Mouse (Mus musculus) macrophage (primary cell): Measurements from ENCODE around the gene Atp5j. TPM values are rescaled to one million over a fixed set of nuclear protein-coding genes. Genes with fewer than 3 reads are reported as not detected.

ENCODE experiments used
- H3K27ac ChIP-seq: fragments of 350-480 bp; formaldehyde crosslinking; 2 replicates; pipeline ENCODE4 v1.9.0; 2021
- H3K36me3 ChIP-seq: fragments of 350-480 bp; formaldehyde crosslinking; 2 replicates; pipeline ENCODE4 v1.9.0; 2021; ENCODE audit errors: inconsistent target
- H3K4me3 ChIP-seq: fragments of 350-480 bp; formaldehyde crosslinking; 2 replicates; pipeline ENCODE4 v1.9.0; 2021; ENCODE audit errors: inconsistent target
- H3K79me2 ChIP-seq: fragments of 350-480 bp; formaldehyde crosslinking; 2 replicates; pipeline ENCODE4 v1.9.0; 2021; ENCODE audit errors: inconsistent target
- WGBS: methylation state at CpG from one replicate; pipeline ENCODE4 v1.1.7; 2026; ENCODE audit warnings: inconsistent platforms; ENCODE audit not compliant: missing documents; 5-methylcytosine and 5-hydroxymethylcytosine counted together
- polyA plus RNA-seq: library from polyadenylated mRNA; stranded (reverse); fragments of 250-400 nt; gene quantifications from 3 replicates; pipeline ENCODE4 v1.2.4, GENCODE M21; 2018; ENCODE audit warnings: inconsistent platforms

The Atp5j gene
- polyA plus RNA-seq, 1 experiment from 2014 or later: 170 TPM

DNA sequence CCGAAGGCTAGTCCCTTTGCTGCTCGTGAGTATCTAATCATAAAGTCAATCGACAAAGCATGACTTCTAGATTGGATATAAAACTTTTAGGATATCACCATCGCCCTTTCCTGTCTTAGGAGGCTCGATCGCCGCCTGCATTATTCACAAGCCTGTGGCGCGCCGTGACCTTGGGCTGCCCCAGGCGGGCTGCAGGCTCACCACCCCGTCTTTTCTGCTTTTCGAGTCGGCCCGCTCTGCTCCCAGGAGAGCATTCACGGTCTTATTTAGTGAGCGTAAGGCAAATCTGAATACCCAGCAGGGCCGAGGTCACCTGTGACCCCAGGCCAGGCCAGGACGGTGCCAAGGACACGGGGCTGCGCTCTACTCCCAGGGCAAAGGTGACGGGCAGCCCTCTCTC is 1.1 kb downstream of the Atp5j start:
- Histone ChIP-seq H3K79me2 (peaks cover 78% of the 10 kb centered on the region), H3K36me3 (peaks cover 19% of the 10 kb centered on the region), H3K27ac (peak overlapping the region; percentile 89), H3K4me3 (peak overlapping the region; percentile 86)
- WGBS: under 1% methylated on average over 22 of the region's 22 CpGs

DNA sequence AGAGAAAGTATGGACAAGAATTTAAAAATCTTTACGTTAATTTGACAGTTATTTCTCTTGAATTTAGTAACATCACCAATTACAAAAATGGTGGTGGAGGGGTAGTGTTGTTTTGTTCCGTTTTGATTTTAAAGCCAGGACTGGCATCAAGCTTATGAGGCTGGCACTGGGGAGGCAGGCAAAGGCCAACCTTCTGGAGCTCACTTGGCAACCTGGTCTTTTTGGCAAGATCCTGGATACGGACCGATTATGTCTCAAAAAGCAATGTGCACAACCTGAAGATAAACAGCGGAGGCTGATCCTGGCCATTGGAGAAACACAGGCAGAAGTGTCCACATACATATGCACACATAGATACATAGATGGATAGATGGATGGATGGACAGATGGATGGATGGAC is 2.7 kb downstream of the Atp5j start:
- Histone ChIP-seq H3K36me3 (peaks cover 35% of the 10 kb centered on the region), H3K79me2 (peaks cover 66% of the 10 kb centered on the region), H3K4me3 (no peak overlapping the region), H3K27ac (no peak overlapping the region)
- 100% methylated on average over 5 of the region's 5 CpGs for WGBS

DNA sequence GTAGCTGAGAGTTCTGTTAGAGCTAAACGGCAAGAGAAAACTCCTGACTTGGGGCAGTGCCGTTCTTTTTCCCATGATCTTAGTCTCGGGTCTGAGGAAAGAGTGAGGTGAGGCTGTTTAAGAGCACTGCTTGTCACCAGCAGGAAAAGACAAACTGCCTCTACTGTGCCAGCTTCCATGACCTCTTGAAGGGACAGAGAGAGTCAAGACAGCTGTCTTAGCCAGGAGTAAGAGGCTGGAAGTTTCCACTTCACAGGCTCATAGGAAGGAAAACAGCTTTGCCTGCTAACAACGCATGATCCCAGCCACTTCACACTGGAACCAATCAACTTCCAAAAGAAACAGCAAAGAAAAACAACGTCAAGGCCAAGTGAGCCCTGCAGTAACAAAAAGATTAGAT is 3.7 kb downstream of the Atp5j start:
- Histone ChIP-seq H3K4me3 (no peak overlapping the region), H3K79me2 (peaks cover 55% of the 10 kb centered on the region), H3K36me3 (peaks cover 45% of the 10 kb centered on the region), H3K27ac (no peak overlapping the region)
- WGBS: 91% methylated on average over 5 of the region's 5 CpGs

DNA sequence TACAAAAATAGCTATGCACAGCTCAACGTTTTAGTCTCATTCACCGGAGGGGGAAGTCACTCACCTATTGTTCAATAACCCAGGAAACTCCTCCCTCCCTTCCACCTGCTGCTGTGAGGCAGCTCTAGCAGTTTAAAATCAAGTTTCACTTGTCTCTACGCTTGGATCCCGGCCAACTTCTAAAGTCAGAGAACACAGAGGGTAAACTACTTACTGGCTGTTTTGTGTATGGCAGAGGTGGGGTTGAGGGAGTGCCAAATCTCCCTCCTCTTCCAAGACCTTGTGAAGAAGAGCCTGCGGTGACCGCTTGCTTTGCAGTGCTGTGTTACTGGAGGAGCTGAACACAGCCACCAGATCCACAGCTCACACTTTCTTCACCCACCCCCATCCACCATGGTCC is 10.4 kb downstream of the Atp5j start:
- no peak overlapping the region for H3K27ac ChIP-seq
- no peak overlapping the region for H3K4me3 ChIP-seq
- H3K79me2 ChIP-seq: no peaks in the 10 kb centered on the region
- 55% methylated on average over 6 of the region's 6 CpGs for WGBS
- peaks cover 39% of the 10 kb centered on the region for H3K36me3 ChIP-seq

DNA sequence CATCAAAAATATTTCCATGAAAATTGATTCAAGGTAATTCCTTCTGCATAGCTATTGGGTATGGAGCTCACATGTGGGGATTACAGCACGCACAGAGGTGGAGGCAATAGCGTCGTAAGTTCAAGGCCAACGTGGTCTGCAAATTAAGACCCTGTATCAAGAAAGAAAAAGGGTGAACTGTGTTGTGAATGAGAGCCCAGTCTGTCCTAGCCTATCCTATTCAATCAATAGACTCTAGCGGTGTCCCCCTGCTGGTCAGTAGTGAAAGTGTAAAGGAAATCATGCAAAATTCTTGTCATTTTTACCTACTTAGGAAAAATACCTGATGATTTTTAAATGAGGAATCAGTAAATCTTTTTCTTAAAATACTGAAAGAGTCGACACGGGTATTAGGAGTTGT is 18.0 kb downstream of the Atp5j start:
- WGBS: 43% methylated on average over 7 of the region's 7 CpGs
- H3K79me2 ChIP-seq: no peaks in the 10 kb centered on the region
- H3K27ac ChIP-seq: no peak overlapping the region
- no peaks in the 10 kb centered on the region for H3K36me3 ChIP-seq
- H3K4me3 ChIP-seq: no peak overlapping the region

DNA sequence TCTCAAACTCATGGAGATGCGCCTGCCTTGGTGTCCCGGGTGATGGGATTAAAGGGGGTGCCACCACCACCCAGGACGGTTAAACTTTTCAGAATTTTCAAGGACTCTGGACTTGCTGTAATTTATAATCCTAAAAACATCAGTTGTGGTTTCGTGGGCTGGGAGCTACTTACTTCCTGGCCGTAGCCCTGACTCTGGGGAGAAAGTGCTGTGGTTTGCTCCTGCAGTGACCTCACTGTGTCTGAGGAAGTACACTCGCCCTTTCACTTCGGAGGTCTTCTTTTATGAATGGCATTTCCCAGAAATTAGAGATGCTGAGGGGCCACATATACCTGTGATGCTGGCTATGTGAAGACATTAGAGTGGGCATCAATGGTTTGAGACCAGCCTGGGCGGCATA is 20.9 kb downstream of the Atp5j start:
- WGBS: 6% methylated on average over 8 of the region's 8 CpGs
- Histone ChIP-seq H3K36me3 (no peaks in the 10 kb centered on the region), H3K4me3 (peak overlapping the region; percentile 22), H3K27ac (0 out of 2 replicates have a peak overlapping the region, but pooled peaks have one; percentile 17), H3K79me2 (no peaks in the 10 kb centered on the region)

DNA sequence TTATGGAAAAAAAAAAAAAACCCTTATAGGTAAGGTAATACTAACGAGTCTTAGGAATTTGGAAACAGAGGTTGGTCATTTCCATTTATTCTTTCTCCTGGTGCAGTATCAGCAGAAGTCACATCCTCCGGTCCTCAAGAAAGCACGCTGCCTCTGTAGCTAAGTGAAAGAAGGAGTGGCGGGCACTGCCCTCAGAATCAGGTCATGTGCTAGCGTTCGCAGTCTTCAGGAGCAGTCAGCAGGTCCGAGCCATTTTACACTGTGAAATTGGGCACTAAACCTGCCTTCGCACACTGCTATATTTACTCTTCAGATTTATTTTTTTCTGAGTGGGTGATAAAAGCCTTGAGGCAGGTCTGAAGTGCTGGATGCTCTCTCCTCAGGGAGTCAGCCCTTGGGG is 21.6 kb downstream of the Atp5j start:
- WGBS: 60% methylated on average over 8 of the region's 8 CpGs
- H3K4me3 ChIP-seq: peak overlapping the region; percentile 22; the same call in 1 of the 2 replicates
- H3K36me3 ChIP-seq: no peaks in the 10 kb centered on the region

DNA sequence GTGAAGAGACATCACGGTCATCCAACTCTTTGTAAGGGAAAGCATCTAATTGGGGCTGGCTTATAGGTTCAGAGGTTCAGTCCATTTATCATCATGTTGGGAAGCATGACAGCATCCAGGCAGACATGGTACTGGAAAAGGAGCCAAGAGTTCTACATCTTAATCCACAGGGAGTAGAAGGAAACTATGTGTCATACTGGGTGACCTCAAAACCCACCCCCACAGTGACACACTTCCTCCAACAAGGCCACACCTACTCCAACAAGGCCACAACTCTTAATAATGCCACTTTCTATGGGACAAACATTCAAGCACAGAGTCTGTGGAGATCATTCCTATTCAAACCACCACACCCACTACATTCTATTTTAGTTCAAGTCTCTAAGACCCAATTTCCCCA is 25.2 kb downstream of the Atp5j start:
- H3K36me3 ChIP-seq: no peaks in the 10 kb centered on the region
- WGBS: 100% methylated on average over 1 of the region's 1 CpGs
- H3K79me2 ChIP-seq: no peaks in the 10 kb centered on the region
- H3K4me3 ChIP-seq: no peak overlapping the region
- no peak overlapping the region for H3K27ac ChIP-seq

More for the DNA sequence above, 21.6 kb downstream of the Atp5j start:
- Histone ChIP-seq H3K27ac (0 out of 2 replicates have a peak overlapping the region, but pooled peaks have one; percentile 17), H3K79me2 (no peaks in the 10 kb centered on the region)

DNA sequence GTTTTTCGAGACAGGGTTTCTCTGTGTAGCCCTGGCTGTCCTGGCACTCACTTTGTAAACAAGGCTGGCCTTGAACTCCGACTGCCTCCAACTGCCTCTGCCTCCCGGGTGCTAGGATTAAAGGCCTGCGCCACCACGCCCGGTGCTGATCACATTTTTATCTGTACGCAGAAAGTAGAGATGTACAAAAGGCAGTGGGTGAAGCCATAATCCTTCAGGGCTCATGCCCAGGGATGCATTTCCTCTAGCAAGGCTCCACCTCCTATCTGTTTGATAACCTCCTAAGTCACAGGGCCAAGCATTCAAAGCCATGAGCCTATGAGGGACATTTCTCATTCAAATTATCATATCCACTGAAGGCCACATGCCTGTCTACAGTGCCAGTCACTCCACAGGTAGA is 27.6 kb downstream of the Atp5j start:
- WGBS: 94% methylated on average over 7 of the region's 7 CpGs
- Histone ChIP-seq H3K79me2 (no peaks in the 10 kb centered on the region), H3K36me3 (no peaks in the 10 kb centered on the region), H3K27ac (no peak overlapping the region), H3K4me3 (no peak overlapping the region)

DNA sequence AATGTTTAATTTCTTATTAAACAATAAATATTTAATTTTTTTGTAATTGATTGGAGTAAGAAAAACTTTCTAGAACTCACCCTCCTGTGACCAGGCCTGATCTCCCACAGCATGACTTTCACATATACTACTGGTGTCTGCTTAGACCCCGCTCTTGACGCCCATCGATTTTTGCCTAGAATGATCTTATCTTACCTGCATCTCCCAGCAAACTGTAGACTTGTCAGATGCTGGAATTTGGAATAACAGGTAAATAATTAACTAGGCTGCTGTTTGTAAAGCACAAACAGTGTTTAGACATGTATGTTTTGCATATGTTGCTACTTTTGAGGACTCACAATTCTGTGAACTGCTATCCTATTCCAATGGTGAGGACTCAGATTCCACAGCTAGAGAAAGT is 29.2 kb downstream of the Atp5j start:
- Histone ChIP-seq H3K27ac (no peak overlapping the region), H3K79me2 (no peaks in the 10 kb centered on the region), H3K4me3 (no peak overlapping the region), H3K36me3 (no peaks in the 10 kb centered on the region)
- 96% methylated on average over 3 of the region's 3 CpGs for WGBS

DNA sequence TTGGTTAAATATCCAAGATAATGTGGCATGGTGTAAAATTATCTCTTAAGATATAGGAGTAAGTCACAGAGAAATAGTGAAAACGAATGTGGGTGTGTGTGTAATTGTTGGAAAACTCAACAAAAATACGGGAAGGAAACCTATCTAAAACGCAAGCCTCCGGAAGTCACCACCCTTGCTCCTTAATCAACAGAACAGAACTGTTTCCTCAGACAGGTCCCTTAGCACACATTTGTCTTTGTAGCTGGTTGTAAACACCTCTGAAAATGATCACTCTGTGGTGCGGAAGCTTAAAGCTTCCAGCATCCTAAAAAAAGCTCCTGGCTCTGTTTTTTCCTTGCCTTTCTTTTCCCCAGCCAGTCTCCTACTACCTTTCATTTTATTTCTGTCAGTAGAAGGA is 30.6 kb downstream of the Atp5j start:
- Histone ChIP-seq H3K79me2 (no peaks in the 10 kb centered on the region), H3K36me3 (no peaks in the 10 kb centered on the region), H3K27ac (no peak overlapping the region), H3K4me3 (no peak overlapping the region)
- WGBS: 35% methylated on average over 5 of the region's 5 CpGs

DNA sequence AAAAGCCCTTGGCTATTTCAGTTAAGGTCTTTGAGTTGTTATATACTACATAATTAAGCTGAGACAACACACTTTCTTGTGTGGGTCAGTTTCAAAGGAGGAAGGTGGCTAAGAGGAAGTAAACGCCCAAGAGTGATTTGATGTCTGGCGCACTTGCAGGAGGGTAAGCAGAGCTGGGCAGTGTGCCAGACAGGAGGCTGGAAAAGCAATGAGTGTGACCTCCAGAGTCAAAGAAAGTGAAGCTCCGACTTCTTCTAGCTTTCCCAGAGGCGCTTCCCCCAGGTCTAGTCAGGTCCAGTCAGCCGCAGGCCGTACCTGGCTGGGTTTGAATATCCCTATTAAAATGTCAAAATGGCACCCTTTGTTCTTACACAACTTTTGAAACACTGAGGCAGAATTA is 33.2 kb downstream of the Atp5j start:
- Histone ChIP-seq H3K79me2 (no peaks in the 10 kb centered on the region), H3K36me3 (no peaks in the 10 kb centered on the region), H3K27ac (no peak overlapping the region), H3K4me3 (no peak overlapping the region)
- 9% methylated on average over 6 of the region's 6 CpGs for WGBS

DNA sequence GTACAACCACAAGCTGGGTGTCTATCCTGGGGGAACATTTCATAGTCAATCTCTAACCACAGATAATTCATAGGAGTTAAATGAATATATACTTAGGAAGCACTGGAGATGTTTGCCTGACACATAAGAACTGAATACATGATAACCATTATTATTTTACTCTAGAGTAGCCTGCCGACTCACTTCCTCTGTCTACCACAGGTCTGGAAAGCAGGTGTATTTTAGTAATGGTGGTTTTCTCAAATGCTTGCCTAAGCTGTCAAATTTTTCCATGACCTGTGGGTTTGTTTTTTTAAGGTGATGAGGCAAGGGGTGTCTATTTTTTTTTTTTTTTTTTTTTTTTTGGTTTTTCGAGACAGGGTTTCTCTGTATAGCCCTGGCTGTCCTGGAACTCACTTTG is 35.4 kb downstream of the Atp5j start:
- no peaks in the 10 kb centered on the region for H3K36me3 ChIP-seq
- no peak overlapping the region for H3K27ac ChIP-seq
- H3K4me3 ChIP-seq: no peak overlapping the region
- 43% methylated on average over 1 of the region's 2 CpGs for WGBS
- H3K79me2 ChIP-seq: no peaks in the 10 kb centered on the region

DNA sequence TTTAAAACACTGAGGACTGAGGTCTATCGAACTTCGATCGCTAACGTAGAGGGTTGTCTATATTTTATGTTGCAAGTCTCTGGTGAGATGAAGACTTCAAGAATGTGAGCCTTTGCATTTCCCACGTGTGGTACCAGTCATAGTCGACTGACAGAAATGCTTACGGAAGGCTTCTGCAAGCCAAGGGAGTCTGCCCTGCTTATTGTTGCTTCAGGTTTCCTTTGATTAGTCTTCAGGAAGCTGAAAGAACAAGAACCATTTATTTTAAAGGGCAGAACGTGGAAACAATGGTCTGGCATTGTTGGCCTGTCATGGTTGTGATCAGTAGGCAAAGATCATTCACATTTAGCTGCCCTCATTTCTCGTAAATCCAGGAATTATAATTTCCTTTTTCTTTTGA is 38.7 kb downstream of the Atp5j start:
- no peaks in the 10 kb centered on the region for H3K79me2 ChIP-seq
- 89% methylated on average over 9 of the region's 9 CpGs for WGBS
- H3K27ac ChIP-seq: no peak overlapping the region
- H3K36me3 ChIP-seq: no peaks in the 10 kb centered on the region
- H3K4me3 ChIP-seq: no peak overlapping the region

DNA sequence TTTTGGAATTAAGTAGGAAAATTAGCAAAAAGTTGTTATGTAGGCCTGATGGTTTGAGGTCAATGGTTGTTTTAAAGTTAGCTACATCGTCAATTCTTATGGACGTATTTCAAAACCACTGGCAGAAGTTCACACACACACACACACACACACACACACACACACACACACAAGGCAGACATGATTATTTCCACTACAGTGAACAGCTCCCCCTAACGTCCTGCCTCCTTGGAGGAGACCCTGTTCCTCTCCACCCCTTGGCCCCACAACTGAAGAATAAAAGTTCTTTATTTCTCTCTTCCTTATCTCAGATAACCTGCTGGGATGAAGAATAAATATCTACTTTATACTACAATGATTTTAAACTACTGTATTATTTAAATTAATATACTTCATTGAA is 40.1 kb downstream of the Atp5j start:
- 71% methylated on average over 3 of the region's 3 CpGs for WGBS
- no peak overlapping the region for H3K27ac ChIP-seq
- no peaks in the 10 kb centered on the region for H3K79me2 ChIP-seq

DNA sequence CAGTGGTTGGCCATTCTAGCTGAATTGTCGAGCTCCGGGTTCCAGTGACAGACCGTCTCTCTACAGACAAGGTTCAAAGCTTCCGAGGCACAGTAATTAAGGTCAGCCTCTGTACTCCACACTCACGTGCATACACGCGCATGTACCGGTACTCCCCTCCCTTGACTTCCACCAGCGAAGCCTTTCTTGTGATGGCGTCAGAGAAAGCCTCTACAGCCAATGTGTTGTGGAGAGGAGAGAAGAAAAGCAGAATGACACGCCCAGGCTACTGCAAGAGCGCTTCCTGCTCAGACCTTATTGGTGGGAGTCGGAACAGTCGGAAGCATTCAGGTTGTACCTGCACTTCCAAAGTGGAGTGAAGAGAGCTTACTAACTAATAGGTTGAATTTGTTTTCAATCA is 42.0 kb downstream of the Atp5j start:
- 94% methylated on average over 14 of the region's 14 CpGs for WGBS
- Histone ChIP-seq H3K36me3 (no peaks in the 10 kb centered on the region), H3K4me3 (no peak overlapping the region), H3K79me2 (no peaks in the 10 kb centered on the region), H3K27ac (no peak overlapping the region)

More for the DNA sequence above, 40.1 kb downstream of the Atp5j start:
- H3K4me3 ChIP-seq: no peak overlapping the region
- H3K36me3 ChIP-seq: no peaks in the 10 kb centered on the region
